In the genomic region with DNA sequence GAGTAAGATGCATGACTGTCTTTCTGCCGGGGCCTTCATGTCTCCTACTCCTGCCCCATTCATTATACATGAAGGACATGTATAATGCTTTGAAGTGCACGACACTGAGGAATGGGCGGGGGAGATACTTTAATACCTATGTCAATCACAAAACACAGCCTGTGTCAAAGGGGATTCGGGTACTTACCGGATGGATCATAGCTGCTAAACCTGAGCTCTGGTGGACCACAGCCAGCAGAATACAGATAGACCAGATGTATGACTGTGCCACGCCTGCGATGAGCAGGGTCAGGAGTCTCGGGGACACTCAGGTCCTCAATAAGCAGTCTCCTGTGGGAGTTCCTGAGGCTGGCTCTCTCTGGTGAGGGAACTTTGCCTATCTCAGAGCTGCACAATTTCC, we compare ENCODE assay signal across 22 mouse cellular contexts.
"Had no signal": no experiment of that assay in that cellular context is flagged by ENCODE, and none has a peak within 500 bp of the region (broad histone marks: within the 10 kb centered on the region; RNA-seq: fewer than 3 reads in every experiment).

No protein-coding gene starts in this region.

- H3K4me1 ChIP-seq: liver, embryonic 15.5 days; midbrain, embryonic 10.5 days; midbrain, embryonic 12.5 days had no signal

- H3K9me3 ChIP-seq: liver, embryonic 15.5 days; lung, embryonic 15.5 days; midbrain, embryonic 10.5 days; midbrain, embryonic 12.5 days; neural tube, embryonic 13.5 days; neural tube, embryonic 15.5 days had no signal

- H3K4me2 ChIP-seq: liver, embryonic 15.5 days; lung, embryonic 15.5 days; midbrain, embryonic 12.5 days; neural tube, embryonic 13.5 days; neural tube, embryonic 15.5 days had no signal

- DNase-seq: liver, postnatal 0 days; lung, adult 2 months; lung, postnatal 14 days; lung, postnatal 36 days; midbrain, embryonic 14.5 days; right cerebral cortex, adult 18-20 months; right cerebral cortex, postnatal 25 days; right cerebral cortex, postnatal 4 days; spleen, adult 18-20 months; thymus, adult 18-20 months; thymus, postnatal 14 days; thymus, postnatal 36 days had no signal

- H3K36me3 ChIP-seq: liver, embryonic 15.5 days; lung, embryonic 15.5 days; midbrain, embryonic 10.5 days; midbrain, embryonic 12.5 days; neural tube, embryonic 13.5 days; neural tube, embryonic 15.5 days had no signal

- H3K27me3 ChIP-seq: liver, embryonic 15.5 days; lung, embryonic 15.5 days; midbrain, embryonic 12.5 days; neural tube, embryonic 13.5 days; neural tube, embryonic 15.5 days had no signal

- H3K9ac ChIP-seq: liver, embryonic 15.5 days; liver, postnatal 0 days; lung, embryonic 15.5 days; midbrain, embryonic 12.5 days; neural tube, embryonic 13.5 days; neural tube, embryonic 15.5 days had no signal

- ATAC-seq: liver, postnatal 0 days; lung, postnatal 0 days; midbrain, embryonic 16.5 days had no signal

- H3K4me3 ChIP-seq: liver, embryonic 15.5 days; lung, embryonic 15.5 days; midbrain, embryonic 10.5 days; midbrain, embryonic 12.5 days; myocyte; neural tube, embryonic 13.5 days; neural tube, embryonic 15.5 days had no signal

- H3K27ac ChIP-seq: liver, embryonic 15.5 days; lung, embryonic 15.5 days; macrophage; midbrain, embryonic 10.5 days; midbrain, embryonic 12.5 days; neural tube, embryonic 13.5 days; neural tube, embryonic 15.5 days had no signal
